ENCODE assay signal across 17 mouse cellular contexts in the genomic region with DNA sequence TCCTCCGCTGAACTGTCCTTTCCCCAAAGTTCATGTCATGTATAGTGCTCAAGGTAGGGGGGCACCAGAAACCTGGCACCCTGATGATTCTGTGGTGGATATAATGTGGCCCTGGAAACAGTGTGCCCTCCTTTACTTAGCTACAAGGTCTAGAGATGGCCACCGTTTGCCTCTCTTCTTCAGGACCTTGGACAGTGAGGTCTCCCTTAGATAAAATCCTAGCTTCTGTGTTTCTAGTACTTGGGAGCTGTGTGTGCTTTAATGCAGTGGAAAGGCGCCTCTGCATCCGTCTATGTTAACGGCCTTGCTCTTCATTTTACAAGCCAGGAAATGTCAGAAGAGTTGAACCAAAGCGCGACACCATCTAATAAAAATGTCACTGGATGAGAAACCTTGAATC.
DNase-seq lines count a peak whose midpoint lies in the region; TF ChIP-seq lines count a peak whose summit lies in the region.
"Had no signal": no experiment of that assay in that cellular context is flagged by ENCODE, and none has a peak within 500 bp of the region (broad histone marks: within the 10 kb centered on the region; RNA-seq: fewer than 3 reads in every experiment).

No protein-coding gene starts in this region.

- peak; percentile 6 for DNase-seq in kidney, postnatal 14 days
- no peak for DNase-seq in kidney, adult 11 months
- DNase-seq in MEL (ENCODE audit: low read depth, low spot score) (peak; percentile 1), ZHBTc4 (ENCODE audit: low read depth, low spot score) (peak; percentile 47)
- peak; percentile 8 for DNase-seq in hindlimb bud, embryonic 11.5 days (ENCODE audit: extremely low spot score, low read depth, low spot score)
- DNase-seq in left cerebral cortex, adult 9 months (ENCODE audit: low spot score in 2 of 2): no peak
- DNase-seq in cerebellum, adult 18-20 months: no peak
- DNase-seq: adrenal gland, postnatal 36 days; cerebellum, adult 8-10 months; layer of hippocampus, postnatal 36 days; liver, embryonic 13.5 days; midbrain, embryonic 14.5 days had no signal

- H3K36me3 ChIP-seq in MEL (ENCODE audit: control insufficient read depth in 1 of 2, insufficient read depth in 2 of 2, low read length in 2 of 2): no peaks in the 10 kb centered on the region
- H3K36me3 ChIP-seq: embryonic facial prominence, embryonic 12.5 days; heart, embryonic 13.5 days; hindbrain, embryonic 10.5 days; intestine, embryonic 15.5 days; liver, embryonic 13.5 days had no signal

- H3K4me3 ChIP-seq in MEL (ENCODE audit: control insufficient read depth in 1 of 2, insufficient read depth in 1 of 2, low read depth in 2 of 2, low read length in 2 of 2): no peak overlapping the region
- H3K4me3 ChIP-seq: embryonic facial prominence, embryonic 12.5 days; heart, embryonic 13.5 days; hindbrain, embryonic 10.5 days; intestine, embryonic 15.5 days; liver, embryonic 13.5 days; myocyte had no signal

- TF ChIP-seq EP300 in MEL (IDR thresholded peaks at IDR 0.05; ENCODE audit: low read depth in 1 of 2, low read length in 2 of 2): no peak

- no peak for TF ChIP-seq POLR2A in MEL (IDR thresholded peaks at IDR 0.05; ENCODE audit: control insufficient read depth in 1 of 2, insufficient read depth in 1 of 2, low read depth in 1 of 2, low read length in 2 of 2, poor library complexity in 1 of 2)

- H3K9ac ChIP-seq in MEL (ENCODE audit: control insufficient read depth, low read depth, low read length, poor library complexity, severe bottlenecking): no peak overlapping the region
- H3K9ac ChIP-seq: embryonic facial prominence, embryonic 12.5 days; heart, embryonic 13.5 days; intestine, embryonic 15.5 days; liver, embryonic 13.5 days had no signal

- H3K27ac ChIP-seq in MEL (ENCODE audit: control insufficient read depth, low read depth, low read length): no peak overlapping the region
- H3K27ac ChIP-seq: embryonic facial prominence, embryonic 12.5 days; heart, embryonic 13.5 days; hindbrain, embryonic 10.5 days; intestine, embryonic 15.5 days; liver, embryonic 13.5 days had no signal

- no peaks in the 10 kb centered on the region for H3K79me2 ChIP-seq in MEL (ENCODE audit: control insufficient read depth, insufficient read depth, low read length, poor library complexity)

- H3K4me1 ChIP-seq in MEL (ENCODE audit: control insufficient read depth in 1 of 2, insufficient read depth in 2 of 2, low read length in 2 of 2): no peaks in the 10 kb centered on the region
- H3K4me1 ChIP-seq: embryonic facial prominence, embryonic 12.5 days; heart, embryonic 13.5 days; hindbrain, embryonic 10.5 days; intestine, embryonic 15.5 days; liver, embryonic 13.5 days had no signal

- H3K27me3 ChIP-seq in MEL (ENCODE audit: control insufficient read depth in 1 of 2, insufficient read depth in 2 of 2, low read length in 2 of 2): no peaks in the 10 kb centered on the region
- H3K27me3 ChIP-seq: embryonic facial prominence, embryonic 12.5 days; intestine, embryonic 15.5 days; liver, embryonic 13.5 days had no signal

- no peaks in the 10 kb centered on the region for H3K9me3 ChIP-seq in MEL (replicated peaks; ENCODE audit: insufficient read depth, low read length)
- H3K9me3 ChIP-seq: embryonic facial prominence, embryonic 12.5 days; heart, embryonic 13.5 days; hindbrain, embryonic 10.5 days; intestine, embryonic 15.5 days; liver, embryonic 13.5 days had no signal

- no peak for TF ChIP-seq RAD21 in MEL (IDR thresholded peaks at IDR 0.05; ENCODE audit: low read depth, low read length)

- no peak for TF ChIP-seq CTCF in MEL (IDR thresholded peaks at IDR 0.05 in 2 of 3, conservative IDR thresholded peaks at IDR 0.05 in 1 of 3; ENCODE audit: control insufficient read depth in 1 of 3, insufficient read depth in 1 of 3, low read depth in 2 of 3, low read length in 3 of 3, poor library complexity in 1 of 3, severe bottlenecking in 1 of 3)

TF ChIP-seq in MEL, 35 proteins besides CTCF, POLR2A, EP300 and RAD21:
- TF ChIP-seq TAL1 (IDR thresholded peaks at IDR 0.05; ENCODE audit: low read length) (no peak), TCF12 (IDR thresholded peaks at IDR 0.05; ENCODE audit: low read depth, low read length) (no peak)

Comparison
In these comparisons a context has a peak if more than half of its experiments do, and no peak if none do; other contexts are left out.
1. DNase-seq: peak in kidney, postnatal 14 days (single experiment), MEL (single experiment), ZHBTc4 (single experiment) and hindlimb bud, embryonic 11.5 days (single experiment); none in kidney, adult 11 months (single experiment), left cerebral cortex, adult 9 months (0 of 2) and cerebellum, adult 18-20 months (0 of 2).